Mouse (Mus musculus) monocyte, adult 5-6 weeks (primary cell): ENCODE measurements around the gene Gm20696. TPM values are rescaled to one million over a fixed set of nuclear protein-coding genes. Genes with fewer than 3 reads are reported as not detected.

Experiments
- total RNA-seq: library from RNA; stranded (forward); fragments of 200-1000, 200-491, 200-594 nt; gene quantifications from 3 replicates; pipeline ENCODE4 v1.2.3, GENCODE M21; 2017

Gene Gm20696
- total RNA-seq, 1 experiment from 2014 or later = 12.8 TPM

Other genes with a start within 250 kb of the Gm20696 start
- gene Foxp1, start 144.1 kb downstream of the Gm20696 start, total RNA-seq = 75.1 to 154 TPM (median 114 TPM) in 3 replicates
- 23.3 to 33.9 TPM (median 30.5 TPM) in 3 replicates for gene Eif4e3, start within 50 bp of the Gm20696 start, total RNA-seq
- not detected in 3 replicates for gene Gpr27, start 25.9 kb upstream of the Gm20696 start, total RNA-seq
- not detected in 3 replicates for gene Prok2, start 59.6 kb upstream of the Gm20696 start, total RNA-seq